Mouse (Mus musculus) lung, postnatal 10 days (tissue): ENCODE results near the gene Smoc2.

Source experiments
- DNase-seq: peaks from one replicate; pipeline ENCODE4 v3.0.0; 2021

Gene Smoc2

DNA sequence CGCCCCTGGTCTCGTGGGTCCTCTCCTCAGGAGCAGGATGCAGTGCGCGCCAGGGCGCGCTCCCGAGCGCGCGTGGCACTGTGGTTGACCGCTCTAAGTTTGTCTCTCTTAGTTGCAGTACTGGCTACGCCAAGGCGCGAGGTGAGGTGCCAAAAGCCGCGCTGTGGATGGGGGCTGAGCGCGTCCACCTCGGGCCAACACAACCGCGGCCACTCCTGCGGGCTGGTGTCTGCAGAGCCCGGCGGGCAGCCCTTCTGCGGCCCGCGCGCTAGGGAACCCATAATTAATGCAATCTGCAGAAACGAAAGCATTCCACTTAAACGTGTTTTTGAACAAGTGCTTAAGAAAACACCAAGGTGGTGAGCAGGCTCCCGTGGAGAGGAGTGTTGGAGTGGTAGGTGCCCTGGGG, 1.1 kb downstream of the Smoc2 start:
- DNase-seq, result peak; percentile 30

- peak; percentile 83 for DNase-seq
Observed at GRCm38 (mm10) chr17:14288015-14288616, 8.8 kb downstream of the Smoc2 start.

DNA sequence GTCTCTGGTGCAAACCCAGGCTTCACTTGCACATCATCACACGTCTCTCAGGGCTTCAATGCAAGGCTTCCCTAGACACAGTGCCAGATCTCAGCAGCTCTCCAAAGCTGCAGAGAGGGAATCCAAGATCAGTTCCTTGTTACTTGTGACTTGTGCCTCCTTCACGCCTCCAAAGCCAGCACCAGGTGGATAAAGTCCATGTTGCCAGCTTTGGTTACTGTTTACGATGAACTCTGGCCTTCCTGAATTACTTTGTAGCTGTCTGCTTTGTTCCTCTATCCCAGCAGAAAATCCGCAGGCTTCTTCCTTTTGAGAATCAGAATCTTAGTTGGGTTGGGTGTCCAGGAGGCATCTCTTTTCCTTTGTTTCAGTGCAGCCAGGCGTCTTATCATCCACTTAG, 14.3 kb downstream of the Smoc2 start:
- no peak for DNase-seq

GRCm38 (mm10) chr17:14295146-14295545, 15.8 kb downstream of the Smoc2 start:
- no peak for DNase-seq

GRCm38 (mm10) chr17:14300361-14300760, 21.1 kb downstream of the Smoc2 start:
- no peak for DNase-seq

GRCm38 (mm10) chr17:14301491-14302344, 22.4 kb downstream of the Smoc2 start:
- DNase-seq, result no peak

DNA sequence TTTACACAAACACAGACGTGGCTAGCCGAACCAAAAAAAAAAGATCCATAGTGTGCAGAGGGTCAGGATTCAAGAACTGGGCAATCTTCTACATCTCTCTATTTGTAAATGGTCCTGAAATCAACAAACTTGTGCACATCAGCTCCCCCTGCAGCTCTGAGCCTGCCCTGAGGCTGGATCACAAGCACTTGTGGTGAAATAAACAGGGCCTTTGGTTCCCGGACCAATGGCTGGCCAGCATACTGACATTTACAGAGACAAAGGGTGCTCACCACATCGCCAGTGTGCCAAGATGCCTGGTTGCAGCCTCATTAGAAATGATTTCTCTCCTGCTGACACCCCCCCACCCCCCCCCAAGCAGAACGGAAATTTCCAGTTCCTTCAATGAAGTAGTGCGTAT, 23.1 kb downstream of the Smoc2 start:
- DNase-seq, result peak; percentile 34

GRCm38 (mm10) chr17:14303722-14304121, 24.4 kb downstream of the Smoc2 start:
- no peak for DNase-seq

DNA sequence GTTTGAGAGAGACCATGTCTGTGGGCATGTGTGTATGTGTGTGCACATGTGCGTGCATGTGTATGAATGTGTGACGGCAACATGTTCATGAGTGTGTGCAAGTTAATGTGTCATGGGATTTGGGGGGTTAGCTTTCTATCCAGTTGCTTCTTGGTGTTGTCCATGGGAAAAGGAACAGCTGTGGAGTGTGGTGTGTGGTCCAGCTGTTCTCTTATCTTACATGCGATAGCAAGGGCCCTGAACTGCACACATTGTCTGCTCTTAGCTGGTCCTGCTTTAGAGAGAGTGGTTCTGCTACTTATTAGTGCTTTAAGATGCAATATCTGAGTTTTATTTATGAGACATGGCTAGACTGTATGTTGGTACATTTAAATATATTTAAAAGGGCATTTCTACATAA, 30.6 kb downstream of the Smoc2 start:
- DNase-seq, result no peak

DNA sequence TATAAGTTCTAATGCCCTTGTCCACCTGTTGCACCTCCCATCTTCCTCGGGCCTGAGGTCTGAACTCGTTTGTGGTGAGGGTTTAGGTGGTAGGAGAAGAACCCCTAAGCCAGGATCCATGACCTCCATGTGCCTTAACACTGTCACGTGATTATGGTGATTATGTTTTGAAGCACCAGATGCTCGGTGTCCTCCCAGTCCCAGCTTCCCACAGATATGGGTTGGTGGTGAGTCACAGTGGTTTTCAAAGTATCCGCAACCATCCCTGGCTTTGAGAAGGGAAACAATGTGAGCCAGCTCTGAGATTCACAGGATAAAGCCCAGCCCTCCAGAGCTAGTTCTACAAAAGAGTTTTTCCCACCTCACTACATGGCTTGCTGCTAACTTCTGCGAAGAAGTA, 33.1 kb downstream of the Smoc2 start:
- DNase-seq, result no peak

DNA sequence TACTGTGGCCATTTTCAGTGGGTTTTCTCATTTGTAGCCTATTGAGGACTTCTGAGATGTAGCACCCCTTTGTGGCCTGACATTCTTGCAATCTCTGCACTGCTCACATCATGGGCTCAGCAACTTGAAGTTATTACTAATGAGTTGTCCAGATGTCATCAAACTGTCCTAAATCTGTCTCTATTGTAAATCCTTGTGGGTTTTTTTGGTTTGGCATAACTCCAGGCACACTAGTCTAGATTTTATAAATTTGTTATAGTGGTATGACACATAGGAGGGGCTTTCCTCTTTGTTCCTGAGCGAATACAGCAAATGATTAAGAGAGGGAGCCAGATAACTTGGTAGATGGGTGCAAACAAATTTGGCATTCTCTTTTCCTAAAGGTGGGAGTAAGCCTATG, 35.0 kb downstream of the Smoc2 start:
- DNase-seq, result no peak

GRCm38 (mm10) chr17:14316536-14316935, 37.2 kb downstream of the Smoc2 start:
- DNase-seq, result no peak

GRCm38 (mm10) chr17:14317439-14317838, 38.1 kb downstream of the Smoc2 start:
- DNase-seq, result no peak

DNA sequence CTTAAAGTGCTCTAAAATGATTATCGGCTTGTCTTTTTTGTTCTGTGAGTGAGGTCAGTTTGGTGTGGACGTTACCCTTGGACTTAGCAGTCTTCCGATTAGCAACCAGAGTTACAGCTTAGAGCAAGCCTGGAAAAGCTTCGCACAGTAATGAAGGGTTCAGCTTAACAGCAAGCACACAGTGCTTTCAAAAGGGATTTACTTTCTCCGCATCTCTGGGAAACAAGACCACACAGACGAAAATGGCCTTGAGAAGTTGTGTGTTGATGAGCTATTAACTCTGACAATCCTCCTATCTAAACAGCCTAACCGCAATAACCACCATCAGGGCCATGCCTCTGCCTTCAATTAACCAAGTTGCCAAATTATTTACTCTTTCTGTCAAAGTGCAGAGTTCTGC, 46.9 kb downstream of the Smoc2 start:
- DNase-seq, result no peak

DNA sequence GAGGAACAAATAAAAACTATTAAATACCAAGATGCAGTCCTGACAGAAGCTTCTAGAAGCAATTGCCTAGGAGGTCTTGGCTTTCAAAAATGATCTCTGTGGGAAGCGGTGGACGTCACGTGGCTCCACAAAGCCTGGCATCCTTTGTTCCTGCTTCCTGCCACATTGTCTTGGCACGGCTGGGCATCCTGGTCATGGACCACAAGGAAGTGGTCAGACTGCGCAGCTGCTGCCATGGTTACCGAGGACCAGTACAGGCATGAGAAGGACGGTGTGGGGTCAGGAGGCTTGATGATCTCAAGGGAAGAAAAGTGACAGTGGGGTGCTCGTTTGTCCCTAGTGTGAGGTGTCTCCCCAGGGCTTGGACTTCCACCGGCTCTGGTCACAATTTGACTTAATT, 48.7 kb downstream of the Smoc2 start:
- no peak for DNase-seq

GRCm38 (mm10) chr17:14330498-14330897, 51.2 kb downstream of the Smoc2 start:
- no peak for DNase-seq

GRCm38 (mm10) chr17:14339932-14340557, 60.7 kb downstream of the Smoc2 start:
- DNase-seq, result no peak

GRCm38 (mm10) chr17:14340736-14341135, 61.4 kb downstream of the Smoc2 start:
- no peak for DNase-seq

- no peak for DNase-seq
Observed at GRCm38 (mm10) chr17:14342511-14342910, 63.2 kb downstream of the Smoc2 start.

DNA sequence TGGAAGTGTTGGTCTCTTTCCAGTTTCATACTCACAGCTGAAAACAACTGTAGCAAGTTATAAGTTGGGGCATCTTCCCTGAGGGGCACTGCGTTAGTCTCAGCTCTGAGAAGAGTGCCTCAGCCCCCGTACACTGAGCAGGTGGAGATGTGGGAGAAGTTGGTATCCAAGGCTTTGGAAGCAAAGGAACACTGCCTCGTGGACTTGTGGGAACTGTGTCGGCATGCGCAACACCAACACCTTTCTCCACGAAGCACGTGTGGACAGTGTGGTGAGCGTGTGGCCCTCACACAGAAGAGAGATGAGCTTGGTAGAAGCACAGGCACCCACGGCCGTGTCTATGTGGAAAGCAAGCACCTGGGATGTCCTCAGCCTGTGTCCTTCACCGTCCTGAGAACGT, 64.1 kb downstream of the Smoc2 start:
- no peak for DNase-seq

- no peak for DNase-seq
Observed at GRCm38 (mm10) chr17:14345556-14345955, 66.2 kb downstream of the Smoc2 start.

DNA sequence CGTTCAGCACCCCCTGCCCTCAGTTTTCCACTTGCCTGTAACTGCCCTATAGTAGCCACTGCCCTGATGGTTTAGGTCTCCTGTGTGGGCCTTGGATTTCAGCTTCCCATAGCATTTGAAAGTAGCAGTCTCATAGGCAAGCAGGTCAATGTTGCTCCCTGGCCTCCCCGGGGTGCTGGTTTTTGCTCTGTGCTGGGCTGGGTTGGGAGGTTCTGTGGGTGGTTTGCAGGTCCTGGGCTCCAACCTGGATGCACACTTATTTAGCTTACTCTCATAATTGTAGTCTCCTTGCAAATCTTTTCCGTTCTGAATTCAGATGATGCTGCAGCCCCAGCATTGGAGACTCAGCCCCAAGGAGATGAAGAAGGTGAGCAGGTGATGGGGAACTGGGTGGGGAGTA, 67.6 kb downstream of the Smoc2 start:
- DNase-seq, result no peak

- DNase-seq, result no peak
Observed at GRCm38 (mm10) chr17:14349086-14349814, 69.9 kb downstream of the Smoc2 start.
